Mouse (Mus musculus) heart, postnatal 25 days (tissue): ENCODE data around the gene Ahctf1. TPM values are rescaled to one million over a fixed set of nuclear protein-coding genes. Genes with fewer than 3 reads are reported as not detected.
"Not testable (repeated sequence)": the region's sequence is repeated elsewhere in the genome, so short reads cannot be mapped to it uniquely, and the experiment has no call there.

Experiments used
- DNase-seq: peaks from one replicate; pipeline ENCODE4 v3.0.0; 2022; ENCODE audit warnings: low spot score
- intact Hi-C: fragments of 180-260 bp; cut with DNase I; formaldehyde crosslinking; loops from one replicate; pipeline ENCODE4 v1.15.1; 2025
- total RNA-seq, 2 experiments: library from RNA; stranded (reverse); gene quantifications; 2 replicates each; pipeline ENCODE4 v1.2.3; 2021

Ahctf1 gene
- total RNA-seq, 2 experiments from 2014 or later, result 15.8 to 20.5 TPM

- intact Hi-C loops, result no loop called here
- no peak for DNase-seq
Observed at GRCm38 (mm10) chr1:179728661-179729060, 74.8 kb downstream of the Ahctf1 start.

DNA sequence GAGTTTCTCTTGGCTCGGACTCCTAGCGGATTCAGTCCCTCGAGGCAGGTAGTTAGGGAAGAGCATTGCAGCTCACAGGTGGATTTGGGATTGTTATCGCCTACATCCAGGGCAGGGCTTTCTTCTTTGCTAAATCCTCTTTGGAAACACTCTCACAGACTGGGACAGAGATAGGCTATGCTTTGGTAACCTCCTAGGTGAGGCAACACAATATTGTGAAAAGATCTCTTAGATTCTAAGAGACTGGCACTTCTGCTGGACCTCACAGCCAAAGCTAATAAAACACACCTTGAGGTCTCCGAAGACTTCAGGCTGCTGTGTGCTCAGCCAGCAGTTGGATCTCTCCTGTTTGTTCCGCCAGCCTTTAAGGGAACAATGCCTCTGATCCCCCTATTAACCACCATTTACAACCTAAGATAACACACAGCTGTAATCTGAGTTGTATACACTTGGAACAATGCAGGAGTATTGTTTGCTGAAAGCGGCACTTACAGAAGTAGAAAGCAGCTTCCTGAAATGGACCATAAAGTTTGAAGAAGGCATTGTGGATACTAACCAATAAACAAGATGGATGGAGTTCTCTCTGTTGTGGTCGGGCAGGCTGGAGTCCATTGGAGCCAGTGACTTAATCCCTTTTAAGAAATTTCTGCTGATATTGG, 80.5 kb downstream of the Ahctf1 start:
- DNase-seq, result no peak
- intact Hi-C loops, result no loop called here

DNA sequence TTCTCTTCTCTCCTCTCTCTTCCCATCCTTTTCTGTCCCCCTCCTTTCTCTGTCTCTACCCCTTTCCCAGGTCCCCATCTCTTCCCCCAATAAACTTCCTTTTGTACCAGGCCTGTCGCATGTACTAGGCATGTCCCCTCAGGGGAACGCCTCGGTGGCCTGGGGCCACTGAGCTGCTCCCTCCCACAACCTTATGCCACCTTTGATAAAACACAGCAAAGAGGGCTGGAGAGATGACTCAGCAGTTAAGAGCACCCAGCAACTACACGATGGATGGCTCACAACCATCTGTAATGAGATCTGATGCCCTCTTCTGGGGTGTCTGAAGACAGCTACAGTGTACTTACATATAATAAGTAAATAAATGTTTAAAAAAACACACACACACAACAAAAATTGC, 87.7 kb downstream of the Ahctf1 start:
- DNase-seq, result no peak
- intact Hi-C loops, result no loop called here

DNA sequence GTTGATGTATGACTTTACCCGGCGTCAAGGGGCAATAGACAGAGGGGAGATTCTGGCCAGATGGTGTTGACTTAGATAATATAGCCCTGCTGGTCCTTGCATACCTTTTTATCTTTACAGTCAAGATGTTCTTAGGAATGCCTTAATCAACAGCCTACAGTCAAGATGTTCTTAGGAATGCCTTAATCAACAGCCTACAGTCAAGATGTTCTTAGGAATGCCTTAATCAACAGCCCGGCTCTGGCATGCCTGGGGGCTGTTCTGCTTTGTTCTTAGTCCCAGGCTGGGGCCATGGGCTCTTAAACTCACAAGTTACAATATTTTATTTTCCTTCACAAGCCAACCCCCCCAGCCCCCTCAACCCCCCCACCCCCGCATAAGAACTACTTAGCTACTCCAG, 88.2 kb downstream of the Ahctf1 start:
- DNase-seq, intact Hi-C loops: not testable (repeated sequence)

GRCm38 (mm10) chr1:179713367-179713766, 90.1 kb downstream of the Ahctf1 start:
- no peak for DNase-seq
- intact Hi-C loops, result no loop called here

GRCm38 (mm10) chr1:179712658-179713057, 90.8 kb downstream of the Ahctf1 start:
- intact Hi-C loops, result no loop called here
- no peak for DNase-seq

- DNase-seq, result no peak
- intact Hi-C loops, result no loop called here
Observed at GRCm38 (mm10) chr1:179710739-179711138, 92.7 kb downstream of the Ahctf1 start.

- intact Hi-C loops, result no loop called here
- DNase-seq, result peak; percentile 9
Observed at GRCm38 (mm10) chr1:179709390-179709789, 94.1 kb downstream of the Ahctf1 start.

GRCm38 (mm10) chr1:179705154-179705553, 98.3 kb downstream of the Ahctf1 start:
- DNase-seq, result no peak
- intact Hi-C loops, result no loop called here

- intact Hi-C loops, result no loop called here
- no peak for DNase-seq
Observed at GRCm38 (mm10) chr1:179704150-179704549, 99.3 kb downstream of the Ahctf1 start.

Other genes with a start within 250 kb of the Ahctf1 start
- gene Sccpdh, start 135.5 kb downstream of the Ahctf1 start, total RNA-seq, result 10 to 100 TPM; 56.1 to 61.9 TPM
- under 1 TPM; 0.75 to 0.87 TPM for gene Kif28, start 58.4 kb downstream of the Ahctf1 start, total RNA-seq
- not detected for gene Gm10518, start 304 bp downstream of the Ahctf1 start, total RNA-seq
- gene Cdc42bpa, start 156.8 kb upstream of the Ahctf1 start, total RNA-seq, result 10 to 100 TPM; 42.2 to 46.9 TPM